16 mouse cellular contexts compared by ENCODE assay signal in the genomic region with DNA sequence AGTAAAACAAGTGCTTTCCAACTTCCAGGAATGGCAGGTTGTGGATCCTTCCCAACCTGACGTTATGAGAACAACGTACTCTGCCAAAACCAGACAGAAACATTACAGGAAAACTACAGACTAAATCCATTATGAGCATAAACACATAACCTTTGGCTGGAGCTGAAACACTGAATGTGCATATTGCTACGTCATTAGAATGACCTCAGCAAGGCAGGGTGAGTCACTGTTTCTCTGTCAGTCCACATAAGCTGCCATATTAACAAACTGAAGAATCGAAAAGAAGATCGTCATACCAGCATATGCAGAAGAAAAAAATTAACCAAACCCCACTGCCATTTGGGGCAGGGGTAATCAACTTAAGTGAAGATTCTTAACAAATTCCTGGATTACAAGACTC.
"Had no signal": no experiment of that assay in that cellular context is flagged by ENCODE, and none has a peak within 500 bp of the region (broad histone marks: within the 10 kb centered on the region; RNA-seq: fewer than 3 reads in every experiment).

No protein-coding gene starts in this region.

- H3K4me1 ChIP-seq: midbrain, embryonic 13.5 days; midbrain, embryonic 15.5 days; neural tube, embryonic 12.5 days; stomach, embryonic 15.5 days had no signal

- H3K9ac ChIP-seq: lung, embryonic 15.5 days; midbrain, embryonic 13.5 days; midbrain, embryonic 15.5 days; neural tube, embryonic 12.5 days; stomach, embryonic 15.5 days had no signal

- H3K4me3 ChIP-seq: lung, embryonic 15.5 days; megakaryocyte, embryonic 14.5 days; midbrain, embryonic 13.5 days; midbrain, embryonic 15.5 days; neural tube, embryonic 12.5 days; stomach, embryonic 15.5 days had no signal

- ATAC-seq: lung, postnatal 0 days; midbrain, embryonic 13.5 days; midbrain, embryonic 15.5 days had no signal

- DNase-seq: lung, adult 2 months; lung, postnatal 14 days; lung, postnatal 36 days; right cerebral cortex, postnatal 14 days; thymus, adult 2 months; thymus, postnatal 25 days; thymus, postnatal 4 days had no signal

- H3K36me3 ChIP-seq: lung, embryonic 15.5 days; midbrain, embryonic 15.5 days; stomach, embryonic 15.5 days had no signal

- H3K27ac ChIP-seq: lung, embryonic 15.5 days; macrophage; midbrain, embryonic 13.5 days; midbrain, embryonic 15.5 days; neural tube, embryonic 12.5 days; stomach, embryonic 15.5 days; stomach, postnatal 0 days had no signal

- H3K27me3 ChIP-seq: lung, embryonic 15.5 days; megakaryocyte, embryonic 14.5 days; midbrain, embryonic 13.5 days; midbrain, embryonic 15.5 days; neural tube, embryonic 12.5 days; stomach, embryonic 15.5 days had no signal
